Mouse (Mus musculus) lung, adult 2 months (tissue): ENCODE data around the gene Akap11. TPM values are rescaled to one million over a fixed set of nuclear protein-coding genes. Genes with fewer than 3 reads are reported as not detected.
"Not testable (repeated sequence)": the region's sequence is repeated elsewhere in the genome, so short reads cannot be mapped to it uniquely, and the experiment has no call there.

Experiments used
- DNase-seq: peaks from one replicate; pipeline ENCODE4 v3.0.0; 2022
- H3K4me1 ChIP-seq: fragments of 200-500 bp; 2 replicates; pipeline ENCODE4 v1.6.1; 2011; ENCODE audit warnings: low read length; ENCODE audit not compliant: control insufficient read depth, insufficient read depth
- H3K4me3 ChIP-seq: fragments of 200-500 bp; replicated peaks from 2 replicates; pipeline ENCODE3; 2011; ENCODE audit warnings: low read depth, mild to moderate bottlenecking, control low read depth, low read length; ENCODE audit errors: extremely low read depth
- CTCF ChIP-seq: fragments of 200-500 bp; IDR thresholded peaks from 2 replicates; pipeline ENCODE4 v1.5.1; 2011; ENCODE audit warnings: mild to moderate bottlenecking, low read length, control low read depth; ENCODE audit not compliant: insufficient read depth
- POLR2A ChIP-seq: fragments of 200-500 bp; IDR thresholded peaks from 2 replicates; pipeline ENCODE4 v1.6.1; 2011; ENCODE audit warnings: low read depth, mild to moderate bottlenecking, control low read depth, low read length, borderline replicate concordance; ENCODE audit errors: extremely low read depth
- WGBS: fragments of 180-500 bp; shearing (Covaris S2); methylation state at CpG from one replicate; pipeline ENCODE4 v1.1.7; 2018; 5-methylcytosine and 5-hydroxymethylcytosine counted together
- polyA plus RNA-seq: library from polyadenylated mRNA; depleted of rRNA; stranded (reverse); fragments of >200 nt; gene quantifications from 2 replicates; pipeline ENCODE4 v1.2.3, GENCODE M21; 2012; rRNA removed

The Akap11 gene
- 5.3 and 10.2 TPM in 2 replicates for polyA plus RNA-seq

GRCm38 (mm10) chr14:78536281-78537165, at the start of gene Akap11:
Gene Akap11, minus strand, starts transcription at chr14:78536808.
- Histone ChIP-seq H3K4me1 (peaks cover 16% of the 10 kb centered on the region), H3K4me3 (peak within 1 kb of the TSS; percentile 94)
- DNase-seq = peak; percentile 88
- under 1% methylated on average over 82 of the region's 82 CpGs for WGBS
- TF ChIP-seq CTCF (no peak), POLR2A (peak; percentile 52; the same call in 1 of the 2 replicates)

- no peak for DNase-seq
- WGBS = 86% methylated on average over 13 of the region's 13 CpGs
- Histone ChIP-seq H3K4me1 (no peaks in the 10 kb centered on the region), H3K4me3 (no peak overlapping the region)
- TF ChIP-seq POLR2A (no peak), CTCF (no peak)
Measured at GRCm38 (mm10) chr14:78584222-78584621, 47.6 kb upstream of the Akap11 start.

- TF ChIP-seq POLR2A (no peak), CTCF (no peak)
- no peak for DNase-seq
- Histone ChIP-seq H3K4me3 (no peak overlapping the region), H3K4me1 (no peaks in the 10 kb centered on the region)
Measured at GRCm38 (mm10) chr14:78583168-78583567, 46.6 kb upstream of the Akap11 start.

- Histone ChIP-seq H3K4me3 (no peak overlapping the region), H3K4me1 (no peaks in the 10 kb centered on the region)
- DNase-seq = no peak
- WGBS = 81% methylated on average over 13 of the region's 13 CpGs
- TF ChIP-seq CTCF (0 out of 2 replicates have a peak, but pooled peaks have one; percentile 20), POLR2A (no peak)
Measured at GRCm38 (mm10) chr14:78575899-78576298, 39.3 kb upstream of the Akap11 start.

- DNase-seq = no peak
- no peak for TF ChIP-seq POLR2A
- no peaks in the 10 kb centered on the region for H3K4me1 ChIP-seq
- 88% methylated on average over 5 of the region's 5 CpGs for WGBS
- H3K4me3 ChIP-seq = no peak overlapping the region
Measured at GRCm38 (mm10) chr14:78568410-78568809, 31.8 kb upstream of the Akap11 start.

- 68% methylated on average over 4 of the region's 4 CpGs for WGBS
- DNase-seq = no peak
- no peak for TF ChIP-seq POLR2A
- no peak for TF ChIP-seq CTCF
- no peaks in the 10 kb centered on the region for H3K4me1 ChIP-seq
- no peak overlapping the region for H3K4me3 ChIP-seq
Measured at GRCm38 (mm10) chr14:78566431-78566830, 29.8 kb upstream of the Akap11 start.

- no peak for TF ChIP-seq POLR2A
- no peak for TF ChIP-seq CTCF
- DNase-seq = no peak
Measured at GRCm38 (mm10) chr14:78564292-78564691, 27.7 kb upstream of the Akap11 start.

GRCm38 (mm10) chr14:78563211-78563610, 26.6 kb upstream of the Akap11 start:
- 91% methylated on average over 7 of the region's 7 CpGs for WGBS
- Histone ChIP-seq H3K4me1 (no peaks in the 10 kb centered on the region), H3K4me3 (no peak overlapping the region)
- no peak for DNase-seq
- TF ChIP-seq CTCF (no peak), POLR2A (no peak)

More at GRCm38 (mm10) chr14:78564292-78564691, 27.7 kb upstream of the Akap11 start:
- Histone ChIP-seq H3K4me3 (no peak overlapping the region), H3K4me1 (no peaks in the 10 kb centered on the region)
- WGBS = 79% methylated on average over 2 of the region's 2 CpGs

GRCm38 (mm10) chr14:78562121-78562520, 25.5 kb upstream of the Akap11 start:
- Histone ChIP-seq H3K4me3 (no peak overlapping the region), H3K4me1 (no peaks in the 10 kb centered on the region)
- no peak for DNase-seq
- WGBS = 64% methylated on average over 4 of the region's 4 CpGs
- TF ChIP-seq POLR2A = no peak
- no peak for TF ChIP-seq CTCF

- no peak for DNase-seq
- Histone ChIP-seq H3K4me1 (no peaks in the 10 kb centered on the region), H3K4me3 (no peak overlapping the region)
- no peak for TF ChIP-seq CTCF
- no peak for TF ChIP-seq POLR2A
- 68% methylated on average over 8 of the region's 8 CpGs for WGBS
Measured at GRCm38 (mm10) chr14:78559042-78559441, 22.4 kb upstream of the Akap11 start.

- WGBS = 68% methylated on average over 3 of the region's 3 CpGs
- DNase-seq, H3K4me1 ChIP-seq, H3K4me3 ChIP-seq: not testable (repeated sequence)
Measured at GRCm38 (mm10) chr14:78554830-78555229, 18.2 kb upstream of the Akap11 start.
